Mouse (Mus musculus): ENCODE results near the gene Ptpn3.
"Not testable (repeated sequence)": the region's sequence is repeated elsewhere in the genome, so short reads cannot be mapped to it uniquely, and the experiment has no call there.

The Ptpn3 gene

GRCm38 (mm10) chr4:57299701-57300468 is 1.8 kb downstream of the Ptpn3 start:
- DNase-seq (ENCODE audit: low read depth in 2 of 2, low spot score in 2 of 2) = peak in 1 of 2 experiments; percentile 7

- DNase-seq (ENCODE audit: low read depth in 2 of 2, low spot score in 2 of 2) = no peak
Measured at GRCm38 (mm10) chr4:57299308-57299700, 2.3 kb downstream of the Ptpn3 start.

- DNase-seq (ENCODE audit: low read depth in 2 of 2, low spot score in 2 of 2) = no peak
Measured at GRCm38 (mm10) chr4:57298181-57298580, 3.5 kb downstream of the Ptpn3 start.

DNA sequence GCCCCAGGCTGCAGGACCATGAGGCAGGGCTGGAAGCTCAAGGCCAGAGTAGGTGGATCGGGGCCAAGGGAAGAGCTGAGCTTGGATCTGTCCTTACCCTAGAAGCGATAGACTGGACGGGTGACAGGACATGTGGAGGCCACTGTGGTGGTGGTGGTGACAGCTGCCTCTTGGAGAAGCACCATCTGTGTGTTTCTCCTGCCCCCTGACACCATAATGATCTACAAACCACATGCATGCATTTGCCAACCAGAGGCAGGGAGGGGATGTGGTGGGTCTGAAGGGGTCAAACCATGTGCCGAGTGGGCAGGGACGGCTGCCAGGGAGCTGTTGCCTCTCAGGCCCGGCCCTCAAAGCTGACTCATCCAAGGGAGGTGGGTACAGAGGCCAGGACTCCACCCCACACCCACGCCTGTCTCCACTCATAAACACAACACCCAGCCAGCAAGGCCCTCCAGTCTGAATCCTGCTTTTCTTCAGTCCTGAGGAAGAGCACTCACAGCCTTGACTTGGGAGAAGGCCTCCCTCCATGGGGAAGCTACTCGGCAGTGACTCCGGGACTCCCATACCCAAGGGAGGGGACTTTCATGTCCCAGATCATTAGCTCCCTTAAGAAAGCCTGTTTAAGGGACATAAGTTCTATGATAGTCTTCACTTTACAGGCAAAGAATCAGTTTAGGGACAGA is 6.5 kb downstream of the Ptpn3 start:
- DNase-seq (ENCODE audit: low read depth in 2 of 2, low spot score in 2 of 2) = no peak

DNA sequence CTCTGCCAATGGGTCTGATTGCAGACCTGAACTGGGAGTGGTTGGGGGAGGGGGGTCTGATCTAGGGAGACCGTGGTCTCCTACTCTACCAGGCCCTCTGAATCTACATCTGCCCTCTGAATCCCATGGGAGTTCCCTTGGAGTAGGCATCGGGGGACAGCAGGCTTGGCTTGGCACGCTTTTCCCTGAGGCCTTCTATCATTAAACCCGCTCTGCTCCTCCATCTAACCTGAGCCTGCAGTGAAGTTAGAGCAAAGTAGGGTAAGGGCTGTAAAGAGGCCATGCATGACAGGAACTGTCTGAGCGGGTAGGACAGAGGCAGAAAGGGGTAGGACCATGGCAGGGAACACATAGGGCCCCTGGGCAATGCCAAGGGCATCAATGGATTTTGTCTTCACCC is 9.0 kb downstream of the Ptpn3 start:
- no peak for DNase-seq (ENCODE audit: low read depth in 2 of 2, low spot score in 2 of 2)

GRCm38 (mm10) chr4:57290049-57290448 is 11.6 kb downstream of the Ptpn3 start:
- no peak for DNase-seq (ENCODE audit: low read depth in 2 of 2, low spot score in 2 of 2)

- DNase-seq (ENCODE audit: low read depth in 2 of 2, low spot score in 2 of 2) = no peak
Measured at GRCm38 (mm10) chr4:57287808-57288207, 13.8 kb downstream of the Ptpn3 start.

DNA sequence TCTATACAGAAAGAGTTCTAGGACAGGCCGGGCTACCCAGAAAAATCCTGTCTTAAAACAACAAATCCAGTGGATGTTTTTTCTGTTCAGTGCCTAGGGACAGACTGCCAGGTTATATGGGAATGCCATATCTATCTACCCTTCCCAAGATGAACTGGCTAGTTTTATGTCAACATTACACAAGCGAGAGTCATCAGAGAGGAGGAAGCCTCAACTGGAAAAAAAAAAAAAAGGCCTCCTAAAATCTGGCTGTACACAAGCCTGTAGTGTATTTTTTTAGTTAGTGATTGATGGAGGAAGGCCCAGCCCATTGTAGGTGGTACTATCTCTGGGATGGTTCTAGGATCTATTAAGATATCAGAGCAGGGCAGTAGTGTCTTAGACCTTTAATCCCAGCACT is 16.4 kb downstream of the Ptpn3 start:
- DNase-seq (ENCODE audit: low read depth in 2 of 2, low spot score in 2 of 2) = no peak

DNA sequence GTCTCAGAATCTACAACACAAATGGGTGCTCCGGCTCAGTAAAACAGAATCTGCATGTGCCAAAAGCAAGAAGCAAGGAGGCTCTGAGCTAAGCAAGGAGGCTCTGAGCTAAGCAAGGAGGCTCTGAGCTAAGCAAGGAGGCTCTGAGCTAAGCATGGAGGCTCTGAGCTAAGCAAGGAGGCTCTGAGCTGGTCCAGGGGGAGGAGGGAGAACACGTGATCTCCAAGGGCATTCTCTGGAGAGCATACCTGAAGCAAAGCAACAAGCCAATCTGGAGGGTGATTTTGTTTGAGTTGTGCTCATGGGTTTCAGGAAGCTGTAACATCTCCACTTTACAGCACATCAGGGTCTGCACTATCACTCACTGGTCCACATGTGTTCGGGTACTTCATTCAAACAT is 18.4 kb downstream of the Ptpn3 start:
- no peak for DNase-seq (ENCODE audit: low read depth in 2 of 2, low spot score in 2 of 2)

DNA sequence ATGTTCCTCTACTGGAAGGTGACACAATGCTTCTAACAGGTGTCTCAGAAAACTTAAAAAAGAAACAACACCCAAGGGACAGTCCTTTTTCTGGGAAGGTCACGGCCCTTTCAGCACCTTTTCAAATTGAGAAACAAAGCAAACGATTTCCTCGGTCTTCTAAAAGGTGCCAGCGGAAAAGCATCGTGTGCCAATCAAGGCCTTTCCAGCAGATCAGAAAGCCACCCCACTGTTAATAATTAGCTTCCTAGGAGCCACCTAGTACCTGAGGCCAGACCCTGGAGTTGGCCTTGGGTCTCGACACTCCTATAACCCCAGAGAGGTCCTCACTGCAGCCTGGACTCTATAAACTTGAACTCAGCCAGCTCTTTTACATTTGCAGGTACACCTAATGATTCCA is 19.0 kb downstream of the Ptpn3 start:
- no peak for DNase-seq (ENCODE audit: low read depth in 2 of 2, low spot score in 2 of 2)

DNA sequence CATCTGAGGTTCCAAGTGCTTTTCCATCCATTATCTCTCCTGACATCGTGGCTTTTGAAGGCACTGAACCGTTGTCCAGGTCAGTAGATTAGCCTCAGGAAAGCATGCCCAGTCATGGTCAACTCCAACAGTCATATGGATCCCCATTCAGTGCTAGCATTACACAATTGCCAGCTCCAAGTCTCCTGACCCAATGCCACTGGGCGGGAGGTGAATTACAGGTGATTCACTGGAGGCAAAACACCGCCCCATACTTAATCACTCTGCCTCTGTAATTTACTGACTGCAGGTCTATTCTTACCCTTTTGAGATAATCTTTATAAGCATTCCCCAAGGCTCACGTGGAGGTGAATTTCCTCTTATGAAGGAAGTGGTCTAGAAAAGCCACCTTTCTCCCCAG is 19.5 kb downstream of the Ptpn3 start:
- no peak for DNase-seq (ENCODE audit: low read depth in 2 of 2, low spot score in 2 of 2)

GRCm38 (mm10) chr4:57280888-57281287 is 20.7 kb downstream of the Ptpn3 start:
- no peak for DNase-seq (ENCODE audit: low read depth in 2 of 2, low spot score in 2 of 2)

DNA sequence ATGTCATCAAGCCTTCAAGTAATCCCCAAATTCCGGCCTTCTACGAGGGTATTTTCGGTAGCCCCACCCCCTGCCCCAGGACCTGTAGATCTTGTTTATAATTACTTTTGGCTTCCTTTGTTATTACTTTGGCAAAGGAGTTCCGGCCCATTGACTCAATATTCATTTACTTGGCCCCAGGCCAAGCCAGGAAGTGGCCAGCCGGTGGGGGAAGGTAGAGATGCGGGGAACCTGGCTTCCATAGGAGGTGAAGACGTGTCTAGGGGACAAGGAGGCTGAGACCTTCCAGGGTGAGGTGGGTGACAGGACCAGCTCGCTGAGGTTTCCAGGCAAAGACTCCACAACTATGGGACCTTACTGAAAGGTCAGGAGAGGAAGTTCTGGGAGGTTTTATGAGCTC is 22.4 kb downstream of the Ptpn3 start:
- DNase-seq (ENCODE audit: low read depth in 2 of 2, low spot score in 2 of 2) = no peak

GRCm38 (mm10) chr4:57278812-57279211 is 22.8 kb downstream of the Ptpn3 start:
- no peak for DNase-seq (ENCODE audit: low read depth in 2 of 2, low spot score in 2 of 2)

DNA sequence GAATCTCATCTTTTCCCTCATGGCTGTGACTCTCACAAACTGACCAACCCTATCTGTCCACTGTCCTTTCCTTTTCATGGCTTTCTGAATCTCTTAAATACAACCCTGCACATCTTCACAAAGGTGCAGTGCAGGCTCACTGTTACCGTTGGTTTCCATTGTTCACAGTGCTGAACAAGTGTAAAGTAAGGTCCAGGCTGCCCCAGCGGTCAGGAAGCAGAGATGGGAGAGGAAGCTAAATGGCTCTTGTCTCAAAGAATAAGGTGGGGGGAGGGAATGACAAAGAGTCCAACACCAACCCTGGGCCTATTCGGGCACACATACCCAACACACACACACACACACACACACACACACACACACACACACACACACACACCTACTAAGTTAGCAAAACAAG is 24.0 kb downstream of the Ptpn3 start:
- no peak for DNase-seq (ENCODE audit: low read depth in 2 of 2, low spot score in 2 of 2)

DNA sequence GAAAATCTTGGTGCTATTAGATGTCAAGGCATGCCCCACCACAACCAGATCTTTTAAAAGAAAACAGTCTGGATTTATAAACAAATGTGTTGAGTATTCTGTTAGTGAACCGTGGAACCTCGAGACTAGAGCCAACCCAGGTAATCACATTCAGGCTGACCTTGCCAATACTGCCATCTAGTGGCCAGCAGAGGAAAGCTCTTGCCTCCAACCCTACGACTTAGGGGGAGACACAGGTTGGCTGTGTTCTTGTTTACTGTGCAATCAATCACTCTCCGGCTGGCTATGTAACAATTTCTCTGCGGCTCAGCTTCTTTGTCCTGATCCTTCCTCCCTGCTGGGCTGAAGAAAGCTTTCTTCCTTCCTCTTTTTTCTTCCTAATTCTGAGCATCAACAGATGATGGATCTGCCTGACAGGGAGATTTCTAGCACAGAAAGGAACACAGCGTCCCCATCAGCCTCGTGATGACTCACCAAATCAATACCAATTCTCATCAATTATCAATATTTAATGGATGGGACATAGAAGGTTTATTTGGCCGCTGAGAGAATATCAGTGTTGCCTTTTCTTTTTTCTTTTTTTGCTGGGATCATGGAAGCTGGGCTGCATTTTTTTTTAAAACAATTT is 26.4 kb downstream of the Ptpn3 start:
- DNase-seq (ENCODE audit: low read depth in 2 of 2, low spot score in 2 of 2) = peak; percentile 24 to 40

GRCm38 (mm10) chr4:57273532-57274502 is 27.8 kb downstream of the Ptpn3 start:
- no peak for DNase-seq (ENCODE audit: low read depth in 2 of 2, low spot score in 2 of 2)

GRCm38 (mm10) chr4:57270991-57271390 is 30.6 kb downstream of the Ptpn3 start:
- DNase-seq (ENCODE audit: low read depth in 2 of 2, low spot score in 2 of 2) = no peak

DNA sequence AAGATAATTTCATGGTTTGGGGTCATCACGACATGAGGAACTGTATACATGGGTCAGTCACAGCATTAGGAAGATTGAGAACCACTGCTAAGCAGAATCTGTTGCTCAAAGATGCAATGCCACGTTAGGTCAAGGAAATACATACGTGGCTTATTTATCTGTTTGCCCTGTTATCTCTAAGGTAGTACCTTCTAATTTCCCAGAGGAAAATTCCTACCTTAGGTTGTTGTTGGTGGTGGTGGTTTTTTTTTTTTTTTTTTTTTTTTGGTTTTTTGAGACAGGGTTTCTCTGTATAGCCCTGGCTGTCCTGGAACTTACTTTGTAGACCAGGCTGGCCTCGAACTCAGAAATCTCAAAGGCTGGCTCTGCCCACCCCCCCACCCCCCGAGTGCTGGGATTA is 31.1 kb downstream of the Ptpn3 start:
- DNase-seq (ENCODE audit: low read depth in 2 of 2, low spot score in 2 of 2) = not testable (repeated sequence)

- DNase-seq (ENCODE audit: low read depth in 2 of 2, low spot score in 2 of 2) = no peak
Measured at GRCm38 (mm10) chr4:57269344-57269743, 32.3 kb downstream of the Ptpn3 start.

DNA sequence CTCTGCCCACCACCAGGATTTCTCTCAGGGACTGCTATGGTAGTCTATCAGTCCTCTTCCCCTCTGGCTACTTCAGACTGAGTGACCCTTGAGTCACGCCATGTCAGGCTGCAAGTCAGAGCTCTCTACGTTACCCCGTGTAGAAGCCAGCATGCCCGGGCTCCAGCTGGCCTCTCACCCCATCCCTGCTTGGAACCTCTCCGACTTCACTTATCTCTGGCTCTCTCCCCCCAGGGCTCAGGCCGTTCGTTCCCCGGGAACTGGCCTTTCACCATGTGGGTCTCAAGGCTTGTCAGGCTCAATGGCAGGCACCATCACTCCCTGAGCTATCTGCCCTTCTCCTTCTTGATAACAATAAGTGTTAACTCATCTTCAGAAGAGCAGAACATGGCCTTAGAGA is 33.3 kb downstream of the Ptpn3 start:
- no peak for DNase-seq (ENCODE audit: low read depth in 2 of 2, low spot score in 2 of 2)
